Mouse (Mus musculus) forebrain, embryonic 11.5 days (tissue): ENCODE data around the gene Hacd2. TPM values are rescaled to one million over a fixed set of nuclear protein-coding genes. Genes with fewer than 3 reads are reported as not detected.
A peak's percentile ranks its signal among the peaks of the same experiment; 100 is the strongest.

Source experiments
- ATAC-seq: fragments of 200-750 bp; cut with Nextera tagmentation; replicated peaks from 2 replicates; pipeline ENCODE4 v1.8.0; 2017; ENCODE audit warnings: moderate TSS enrichment; ENCODE audit not compliant: low FRiP score
- DNase-seq: peaks from one replicate; pipeline ENCODE4 v3.0.0-alpha.2; 2017; ENCODE audit warnings: low spot score
- H3K27ac ChIP-seq: fragments of 300-500 bp; sonication (generic); 2 replicates; pipeline ENCODE4 v1.5.1; 2014; ENCODE audit warnings: low read depth, low read length
- H3K27me3 ChIP-seq: fragments of 300-500 bp; sonication (generic); 2 replicates; pipeline ENCODE4 v1.6.1; 2014; ENCODE audit warnings: mild to moderate bottlenecking, low read length, mixed read lengths; ENCODE audit not compliant: control insufficient read depth, insufficient read depth
- H3K36me3 ChIP-seq: fragments of 300-500 bp; sonication (generic); 2 replicates; pipeline ENCODE4 v1.6.1; 2014; ENCODE audit warnings: mild to moderate bottlenecking, low read length, moderate library complexity, mixed read lengths; ENCODE audit not compliant: control insufficient read depth, insufficient read depth
- H3K4me1 ChIP-seq: fragments of 300-500 bp; sonication (generic); replicated peaks from 2 replicates; pipeline ENCODE4 v1.6.1; 2014; ENCODE audit warnings: low read length, mixed read lengths; ENCODE audit not compliant: control insufficient read depth, insufficient read depth
- H3K4me2 ChIP-seq: fragments of 300-500 bp; sonication (generic); 2 replicates; pipeline ENCODE4 v1.6.1; 2014; ENCODE audit warnings: low read depth, mild to moderate bottlenecking, low read length, moderate library complexity, mixed read lengths; ENCODE audit not compliant: severe bottlenecking
- H3K4me3 ChIP-seq: fragments of 300-500 bp; sonication (generic); 2 replicates; pipeline ENCODE4 v1.5.1; 2014; ENCODE audit warnings: low read depth, low read length
- H3K9ac ChIP-seq: fragments of 300-500 bp; sonication (generic); 2 replicates; pipeline ENCODE4 v1.6.1; 2014; ENCODE audit warnings: low read length
- H3K9me3 ChIP-seq: fragments of 300-500 bp; sonication (generic); 2 replicates; pipeline ENCODE4 v1.6.1; 2016; ENCODE audit warnings: low read length, mixed read lengths; ENCODE audit not compliant: control insufficient read depth
- WGBS: fragments of 180-500 bp; shearing (Covaris S2); extraction: QIAGEN DNeasy Blood & Tissue Kit; methylation state at CpG from one replicate; pipeline ENCODE4 v1.1.7; 2014; 5-methylcytosine and 5-hydroxymethylcytosine counted together
- polyA plus RNA-seq: library from polyadenylated mRNA; unstranded; fragments of >200 nt; fragmentation: Nextera tagmentation; extraction: Ambion mirVana; gene quantifications from 2 replicates; pipeline ENCODE4 v1.2.1, GENCODE M21; 2014

The Hacd2 gene
- polyA plus RNA-seq, 1 experiment from 2014 or later, result 33.9 TPM

- H3K36me3 ChIP-seq, result no peaks in the 10 kb centered on the region
- H3K4me3 ChIP-seq, result peak overlapping the region; percentile 71
- DNase-seq (peak; percentile 75), ATAC-seq (peak; percentile 78)
- under 1% methylated on average over 29 of the region's 29 CpGs for WGBS
- H3K9ac ChIP-seq, result peak overlapping the region; percentile 76
- no peak overlapping the region for H3K27ac ChIP-seq
- peaks cover 47% of the 10 kb centered on the region for H3K27me3 ChIP-seq
- H3K4me1 ChIP-seq, result peaks cover 15% of the 10 kb centered on the region; the same call in 1 of the 2 replicates
- no peaks in the 10 kb centered on the region for H3K9me3 ChIP-seq
- H3K4me2 ChIP-seq, result peak overlapping the region; percentile 96
Observed at GRCm38 (mm10) chr16:35154245-35154640, 132.0 kb downstream of the Hacd2 start.

GRCm38 (mm10) chr16:35154641-35155390 lies 132.6 kb downstream of the Hacd2 start, which contains the start of gene Adcy5:
Gene Adcy5, plus strand, starts transcription at chr16:35154877.
- H3K4me1 ChIP-seq, result peaks cover 17% of the 10 kb centered on the region; the same call in 1 of the 2 replicates
- H3K9ac ChIP-seq, result peak within 1 kb of the TSS; percentile 76
- no peaks in the 10 kb centered on the region for H3K36me3 ChIP-seq
- WGBS, result under 1% methylated on average over 71 of the region's 104 CpGs
- H3K27ac ChIP-seq, result no peak within 1 kb of the TSS
- H3K4me2 ChIP-seq, result peak within 1 kb of the TSS; percentile 96
- peaks cover 47% of the 10 kb centered on the region for H3K27me3 ChIP-seq
- no peaks in the 10 kb centered on the region for H3K9me3 ChIP-seq
- ATAC-seq (peak; percentile 66), DNase-seq (peak; percentile 79)
- peak within 1 kb of the TSS; percentile 71 for H3K4me3 ChIP-seq

GRCm38 (mm10) chr16:35155391-35156305 lies 133.4 kb downstream of the Hacd2 start:
- peak; percentile 21 for ATAC-seq
- WGBS, result under 1% methylated on average over 77 of the region's 87 CpGs
- H3K4me1 ChIP-seq, result peaks cover 17% of the 10 kb centered on the region; the same call in 1 of the 2 replicates

GRCm38 (mm10) chr16:35156306-35156695 lies 134.1 kb downstream of the Hacd2 start:
- Histone ChIP-seq H3K9ac (0 out of 2 replicates have a peak overlapping the region, but pooled peaks have one; percentile 76), H3K27ac (no peak overlapping the region), H3K36me3 (no peaks in the 10 kb centered on the region), H3K4me3 (peak overlapping the region; percentile 71), H3K4me1 (peaks cover 17% of the 10 kb centered on the region; the same call in 1 of the 2 replicates), H3K27me3 (peaks cover 47% of the 10 kb centered on the region), H3K9me3 (no peaks in the 10 kb centered on the region), H3K4me2 (peak overlapping the region; percentile 96)
- 4% methylated on average over 48 of the region's 48 CpGs for WGBS
- peak; percentile 81 for DNase-seq
- ATAC-seq, result 0 out of 2 replicates have a peak, but pooled peaks have one; percentile 11

More at GRCm38 (mm10) chr16:35155391-35156305, 133.4 kb downstream of the Hacd2 start:
- Histone ChIP-seq H3K36me3 (no peaks in the 10 kb centered on the region), H3K9ac (peak overlapping the region; percentile 76), H3K27me3 (peaks cover 47% of the 10 kb centered on the region), H3K9me3 (no peaks in the 10 kb centered on the region), H3K27ac (no peak overlapping the region), H3K4me3 (peak overlapping the region; percentile 71), H3K4me2 (peak overlapping the region; percentile 96)
- DNase-seq, result peak; percentile 78

DNA sequence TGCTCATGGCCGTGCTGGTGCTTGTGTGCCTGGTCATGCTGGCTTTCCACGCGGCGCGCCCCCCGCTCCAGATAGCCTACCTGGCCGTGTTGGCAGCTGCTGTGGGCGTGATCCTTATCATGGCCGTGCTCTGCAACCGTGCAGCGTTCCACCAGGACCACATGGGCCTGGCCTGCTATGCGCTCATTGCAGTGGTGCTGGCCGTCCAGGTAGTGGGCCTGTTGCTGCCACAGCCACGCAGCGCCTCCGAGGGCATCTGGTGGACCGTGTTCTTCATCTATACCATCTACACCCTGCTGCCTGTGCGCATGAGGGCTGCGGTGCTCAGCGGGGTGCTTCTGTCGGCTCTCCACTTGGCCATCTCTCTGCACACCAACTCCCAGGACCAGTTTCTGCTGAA lies 134.6 kb downstream of the Hacd2 start:
- Histone ChIP-seq H3K4me2 (no peak overlapping the region), H3K27ac (no peak overlapping the region), H3K4me1 (peaks cover 17% of the 10 kb centered on the region; the same call in 1 of the 2 replicates), H3K9me3 (no peaks in the 10 kb centered on the region), H3K36me3 (no peaks in the 10 kb centered on the region), H3K4me3 (no peak overlapping the region), H3K9ac (no peak overlapping the region), H3K27me3 (peaks cover 45% of the 10 kb centered on the region)
- 82% methylated on average over 21 of the region's 21 CpGs for WGBS
- DNase-seq, result peak; percentile 57
- ATAC-seq, result no peak

Other genes with a start within 250 kb of the Hacd2 start
- gene Adcy5, start 132.4 kb downstream of the Hacd2 start, polyA plus RNA-seq, result 1.8 and 2.1 TPM in 2 replicates